Mouse (Mus musculus): ENCODE results near the gene Rcc2.

DNA sequence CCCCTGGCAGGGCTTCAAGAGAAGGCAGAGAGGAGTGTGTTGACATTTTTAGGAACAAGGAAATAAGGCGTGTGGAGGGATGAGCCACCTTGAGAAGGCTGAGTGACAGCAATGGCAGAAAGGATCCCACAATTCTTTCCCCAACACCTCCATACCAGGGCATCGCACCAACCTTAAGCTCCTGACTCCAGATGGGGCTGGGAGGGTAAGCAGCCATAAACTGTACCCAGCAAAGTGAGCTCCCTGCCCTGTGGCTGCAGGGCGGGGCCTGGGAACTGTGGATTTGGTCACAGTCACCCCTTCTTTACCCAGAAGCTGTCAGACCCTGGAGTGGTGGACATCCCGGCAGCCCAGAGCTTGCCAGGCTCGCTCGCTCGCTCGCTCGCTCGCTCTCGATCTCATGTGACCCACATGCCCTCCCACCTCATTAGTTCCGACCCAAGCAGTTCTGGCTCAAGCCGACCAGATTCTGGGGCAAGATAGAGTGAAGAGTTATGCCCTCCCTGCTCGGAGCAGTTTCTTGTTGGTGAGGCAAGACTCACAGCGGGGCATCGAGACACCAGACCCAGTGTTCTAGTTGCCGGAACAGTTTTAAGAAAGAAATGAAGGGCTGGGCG is 38.8 kb upstream of the Rcc2 start:
- TF ChIP-seq CTCF (IDR thresholded peaks at IDR 0.05; ENCODE audit: low read depth) (no peak), EP300 (optimal IDR thresholded peaks at IDR 0.05) (no peak)
